11 mouse cellular contexts compared by ENCODE assay signal in the genomic region with DNA sequence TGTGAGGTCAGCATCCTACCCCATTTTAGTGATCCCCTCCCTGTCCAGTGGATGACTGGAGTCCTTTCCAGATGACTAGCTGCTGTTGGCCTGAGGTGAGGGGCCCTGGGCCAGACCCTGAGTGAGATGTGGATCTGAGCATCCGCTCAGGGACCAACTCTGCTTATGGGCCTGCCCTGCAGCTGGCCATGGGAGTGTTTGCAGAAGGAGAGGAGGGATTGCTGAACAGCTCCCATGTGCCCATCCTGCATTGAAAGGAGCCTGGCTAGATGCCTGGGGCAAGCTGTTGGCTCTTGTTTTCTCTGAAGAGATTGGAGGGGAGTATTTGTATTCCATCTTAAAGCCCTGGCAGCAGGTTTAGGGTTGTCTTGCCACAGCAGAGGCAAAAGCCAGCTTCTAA.
DNase-seq lines count a peak whose midpoint lies in the region; ATAC-seq and TF ChIP-seq lines count a peak whose summit lies in the region.
"Had no signal": no experiment of that assay in that cellular context is flagged by ENCODE, and none has a peak within 500 bp of the region (broad histone marks: within the 10 kb centered on the region; RNA-seq: fewer than 3 reads in every experiment).

No protein-coding gene starts in this region.

- peak overlapping the region; percentile 23; the same call in 1 of the 2 replicates for H3K27ac ChIP-seq in hindbrain, embryonic 10.5 days
- no peak overlapping the region for H3K27ac ChIP-seq in hindbrain, embryonic 11.5 days (ENCODE audit: low read depth, low read length)
- H3K27ac ChIP-seq in midbrain, postnatal 0 days (ENCODE audit: low read depth, low read length) = no peak overlapping the region
- no peak overlapping the region for H3K27ac ChIP-seq in liver, postnatal 0 days (ENCODE audit: low read depth)

- no peak for TF ChIP-seq EP300 in liver, postnatal 0 days (IDR thresholded peaks at IDR 0.05; ENCODE audit: low read depth)

- H3K27me3 ChIP-seq in hindbrain, embryonic 10.5 days (ENCODE audit: insufficient read depth, poor library complexity, severe bottlenecking) = no peaks in the 10 kb centered on the region
- H3K27me3 ChIP-seq in hindbrain, embryonic 11.5 days (ENCODE audit: control insufficient read depth, insufficient read depth, low read length) = no peaks in the 10 kb centered on the region
- H3K27me3 ChIP-seq in midbrain, postnatal 0 days (ENCODE audit: insufficient read depth, low read length) = no peaks in the 10 kb centered on the region
- H3K27me3 ChIP-seq in liver, postnatal 0 days (ENCODE audit: insufficient read depth, low read length) = peaks cover 4% of the 10 kb centered on the region; the same call in 1 of the 2 replicates
- H3K27me3 ChIP-seq: CH12.LX had no signal

- H3K4me2 ChIP-seq in hindbrain, embryonic 11.5 days (replicated peaks; ENCODE audit: low read depth, low read length) = no peak overlapping the region
- H3K4me2 ChIP-seq in midbrain, postnatal 0 days (ENCODE audit: low read depth, low read length, poor library complexity, severe bottlenecking) = no peak overlapping the region
- no peak overlapping the region for H3K4me2 ChIP-seq in liver, postnatal 0 days (ENCODE audit: low read depth, low read length)
- H3K4me2 ChIP-seq: lung, embryonic 15.5 days had no signal

- H3K9ac ChIP-seq in hindbrain, embryonic 11.5 days (ENCODE audit: low read depth, low read length) = no peak overlapping the region
- no peak overlapping the region for H3K9ac ChIP-seq in midbrain, postnatal 0 days (replicated peaks; ENCODE audit: low read length, poor library complexity, severe bottlenecking)
- H3K9ac ChIP-seq in liver, postnatal 0 days (replicated peaks) = no peak overlapping the region
- H3K9ac ChIP-seq: lung, embryonic 15.5 days had no signal

- no peak overlapping the region for H3K4me3 ChIP-seq in hindbrain, embryonic 10.5 days
- H3K4me3 ChIP-seq in hindbrain, embryonic 11.5 days (ENCODE audit: low read depth, low read length) = no peak overlapping the region
- no peak overlapping the region for H3K4me3 ChIP-seq in midbrain, postnatal 0 days (ENCODE audit: low read depth, low read length)
- no peak overlapping the region for H3K4me3 ChIP-seq in liver, postnatal 0 days (ENCODE audit: low read depth, low read length)
- H3K4me3 ChIP-seq: lung, embryonic 15.5 days had no signal

- no peak for ATAC-seq in hindbrain, embryonic 11.5 days (ENCODE audit: low FRiP score)
- ATAC-seq in midbrain, postnatal 0 days (ENCODE audit: low FRiP score) = peak; percentile 58; the same call in 1 of the 2 replicates
- no peak for ATAC-seq in liver, postnatal 0 days

- no peaks in the 10 kb centered on the region for H3K36me3 ChIP-seq in hindbrain, embryonic 10.5 days
- no peaks in the 10 kb centered on the region for H3K36me3 ChIP-seq in hindbrain, embryonic 11.5 days (ENCODE audit: control insufficient read depth, insufficient read depth, low read length)
- no peaks in the 10 kb centered on the region for H3K36me3 ChIP-seq in midbrain, postnatal 0 days (ENCODE audit: insufficient read depth, low read length)
- no peaks in the 10 kb centered on the region for H3K36me3 ChIP-seq in liver, postnatal 0 days (replicated peaks; ENCODE audit: insufficient read depth, low read length)
- H3K36me3 ChIP-seq: lung, embryonic 15.5 days had no signal

- no peaks in the 10 kb centered on the region for H3K9me3 ChIP-seq in hindbrain, embryonic 10.5 days
- no peaks in the 10 kb centered on the region for H3K9me3 ChIP-seq in hindbrain, embryonic 11.5 days (ENCODE audit: control insufficient read depth, low read length)
- no peaks in the 10 kb centered on the region for H3K9me3 ChIP-seq in midbrain, postnatal 0 days (ENCODE audit: low read length)
- no peaks in the 10 kb centered on the region for H3K9me3 ChIP-seq in liver, postnatal 0 days (ENCODE audit: low read length)
- H3K9me3 ChIP-seq: lung, embryonic 15.5 days had no signal

- 83% methylated on average over 1 of the region's 1 CpGs for WGBS in hindbrain, embryonic 10.5 days
- 90% methylated on average over 1 of the region's 1 CpGs for WGBS in hindbrain, embryonic 11.5 days
- WGBS in midbrain, postnatal 0 days = 59% methylated on average over 1 of the region's 1 CpGs
- 71% methylated on average over 1 of the region's 1 CpGs for WGBS in liver, postnatal 0 days (ENCODE audit: insufficient replicate concordance)

- no peak for DNase-seq in hindbrain, embryonic 10.5 days (ENCODE audit: low spot score)
- DNase-seq in hindbrain, embryonic 11.5 days (ENCODE audit: low spot score) = no peak
- peak; percentile 3 for DNase-seq in right cerebral cortex, adult 18-20 months
- no peak for DNase-seq in right cerebral cortex, postnatal 25 days
- DNase-seq in gastrocnemius, postnatal 25 days = peak; percentile 78
- peak; percentile 79 for DNase-seq in midbrain, postnatal 0 days (ENCODE audit: low spot score)
- DNase-seq in adrenal gland, adult 2 months = no peak
- DNase-seq in liver, postnatal 0 days = no peak
- DNase-seq: kidney, postnatal 25 days had no signal

- no peaks in the 10 kb centered on the region for H3K4me1 ChIP-seq in hindbrain, embryonic 10.5 days (replicated peaks)
- H3K4me1 ChIP-seq in hindbrain, embryonic 11.5 days (replicated peaks; ENCODE audit: control insufficient read depth, insufficient read depth, low read length) = no peaks in the 10 kb centered on the region
- no peaks in the 10 kb centered on the region for H3K4me1 ChIP-seq in midbrain, postnatal 0 days (ENCODE audit: insufficient read depth, low read length)
- H3K4me1 ChIP-seq in liver, postnatal 0 days (ENCODE audit: insufficient read depth) = no peaks in the 10 kb centered on the region

- no peak for TF ChIP-seq CTCF in midbrain, postnatal 0 days (IDR thresholded peaks at IDR 0.05)
- TF ChIP-seq CTCF in liver, postnatal 0 days (IDR thresholded peaks at IDR 0.05; ENCODE audit: low read depth) = no peak

Comparison
In these comparisons a context has a peak if more than half of its experiments do, and no peak if none do; other contexts are left out.
1. DNase-seq: peak in right cerebral cortex, adult 18-20 months (single experiment), gastrocnemius, postnatal 25 days (single experiment) and midbrain, postnatal 0 days (single experiment); none in hindbrain, embryonic 10.5 days (single experiment), hindbrain, embryonic 11.5 days (single experiment), right cerebral cortex, postnatal 25 days (single experiment), adrenal gland, adult 2 months (single experiment) and liver, postnatal 0 days (single experiment).